Mouse (Mus musculus) ES-Bruce4 (cell line): ENCODE data around the gene Lipc.
"Not testable (repeated sequence)": the region's sequence is repeated elsewhere in the genome, so short reads cannot be mapped to it uniquely, and the experiment has no call there.

Source experiments
- CTCF ChIP-seq: IDR thresholded peaks from one replicate; pipeline ENCODE4 v1.8.1; 2011; ENCODE audit warnings: low read depth, low read length
- EP300 ChIP-seq: IDR thresholded peaks from 2 replicates; pipeline ENCODE4 v1.6.1; 2011; ENCODE audit warnings: low read depth, low read length; ENCODE audit not compliant: insufficient read depth
- POLR2A ChIP-seq: IDR thresholded peaks from one replicate; pipeline ENCODE4 v1.8.1; 2011; ENCODE audit warnings: low read length; ENCODE audit not compliant: insufficient read depth

- TF ChIP-seq CTCF, POLR2A, EP300: not testable (repeated sequence)
Measured at GRCm38 (mm10) chr9:70853081-70853480, 98.9 kb downstream of the Lipc start.
